Mouse (Mus musculus): ENCODE results near the gene Gsk3a. TPM values are rescaled to one million over a fixed set of nuclear protein-coding genes. Genes with fewer than 3 reads are reported as not detected.

The Gsk3a gene
- polyA plus RNA-seq, 1 experiment from 2014 or later = 10.7 TPM

GRCm38 (mm10) chr7:25206094-25206830 lies 31.4 kb downstream of the Gsk3a start:
- ATAC-seq (ENCODE audit: borderline replicate concordance, extremely low read depth, low FRiP score, low TSS enrichment) = no peak
- Histone ChIP-seq H3K36me3 (0 out of 2 replicates have a peak, but pooled peaks cover 3% of the 10 kb centered on the region), H3K27me3 (no peaks in the 10 kb centered on the region), H3K4me2 (no peak overlapping the region), H3K4me3 (no peak overlapping the region), H3K4me1 (no peaks in the 10 kb centered on the region), H3K9me3 (no peaks in the 10 kb centered on the region), H3K9ac (no peak overlapping the region), H3K27ac (no peak overlapping the region)
- 82% methylated on average over 16 of the region's 16 CpGs for WGBS

- no peak overlapping the region for H3K4me2 ChIP-seq
- H3K9me3 ChIP-seq = no peaks in the 10 kb centered on the region
- 64% methylated on average over 16 of the region's 16 CpGs for WGBS
- no peaks in the 10 kb centered on the region for H3K4me1 ChIP-seq
- H3K27me3 ChIP-seq = no peaks in the 10 kb centered on the region
- no peak overlapping the region for H3K9ac ChIP-seq
- ATAC-seq (ENCODE audit: borderline replicate concordance, extremely low read depth, low FRiP score, low TSS enrichment) = no peak
- no peaks in the 10 kb centered on the region for H3K36me3 ChIP-seq
- H3K27ac ChIP-seq = no peak overlapping the region
- H3K4me3 ChIP-seq = no peak overlapping the region
These were observed 32.1 kb downstream of the Gsk3a start for GRCm38 (mm10) chr7:25205355-25206093.

GRCm38 (mm10) chr7:25203624-25204023 lies 34.0 kb downstream of the Gsk3a start:
- no peak overlapping the region for H3K4me3 ChIP-seq
- H3K4me1 ChIP-seq = no peaks in the 10 kb centered on the region
- H3K27ac ChIP-seq = no peak overlapping the region
- H3K9ac ChIP-seq = no peak overlapping the region
- H3K4me2 ChIP-seq = no peak overlapping the region
- H3K9me3 ChIP-seq = no peaks in the 10 kb centered on the region
- H3K36me3 ChIP-seq = no peaks in the 10 kb centered on the region
- 80% methylated on average over 20 of the region's 20 CpGs for WGBS
- no peaks in the 10 kb centered on the region for H3K27me3 ChIP-seq
- ATAC-seq (ENCODE audit: borderline replicate concordance, extremely low read depth, low FRiP score, low TSS enrichment) = no peak

GRCm38 (mm10) chr7:25197384-25198018 lies 40.1 kb downstream of the Gsk3a start:
- Histone ChIP-seq H3K4me2 (no peak overlapping the region), H3K4me1 (peaks cover 8% of the 10 kb centered on the region), H3K9ac (no peak overlapping the region), H3K4me3 (no peak overlapping the region), H3K27me3 (no peaks in the 10 kb centered on the region), H3K36me3 (no peaks in the 10 kb centered on the region), H3K9me3 (no peaks in the 10 kb centered on the region), H3K27ac (no peak overlapping the region)
- peak; percentile 42; the same call in 1 of the 2 replicates for ATAC-seq (ENCODE audit: borderline replicate concordance, extremely low read depth, low FRiP score, low TSS enrichment)
- 35% methylated on average over 10 of the region's 10 CpGs for WGBS

- Histone ChIP-seq H3K27me3 (no peaks in the 10 kb centered on the region), H3K4me2 (no peak overlapping the region), H3K4me3 (no peak overlapping the region), H3K4me1 (peaks cover 8% of the 10 kb centered on the region), H3K9ac (no peak overlapping the region), H3K27ac (no peak overlapping the region), H3K9me3 (no peaks in the 10 kb centered on the region), H3K36me3 (no peaks in the 10 kb centered on the region)
- WGBS = 84% methylated on average over 9 of the region's 9 CpGs
- no peak for ATAC-seq (ENCODE audit: borderline replicate concordance, extremely low read depth, low FRiP score, low TSS enrichment)
These were observed 41.5 kb downstream of the Gsk3a start for GRCm38 (mm10) chr7:25196107-25196506.

- no peak overlapping the region for H3K4me2 ChIP-seq
- no peak for ATAC-seq (ENCODE audit: borderline replicate concordance, extremely low read depth, low FRiP score, low TSS enrichment)
- no peak overlapping the region for H3K27ac ChIP-seq
- WGBS = 78% methylated on average over 3 of the region's 3 CpGs
- no peaks in the 10 kb centered on the region for H3K9me3 ChIP-seq
- H3K9ac ChIP-seq = no peak overlapping the region
- peaks cover 8% of the 10 kb centered on the region for H3K4me1 ChIP-seq
- H3K4me3 ChIP-seq = no peak overlapping the region
- no peaks in the 10 kb centered on the region for H3K36me3 ChIP-seq
- H3K27me3 ChIP-seq = no peaks in the 10 kb centered on the region
These were observed 42.5 kb downstream of the Gsk3a start for GRCm38 (mm10) chr7:25195148-25195547.

GRCm38 (mm10) chr7:25192110-25192509 lies 45.5 kb downstream of the Gsk3a start:
- WGBS = 70% methylated on average over 8 of the region's 8 CpGs

GRCm38 (mm10) chr7:25190806-25191205 lies 46.8 kb downstream of the Gsk3a start:
- Histone ChIP-seq H3K9ac (no peak overlapping the region), H3K36me3 (no peaks in the 10 kb centered on the region), H3K4me2 (no peak overlapping the region), H3K9me3 (no peaks in the 10 kb centered on the region), H3K4me1 (no peaks in the 10 kb centered on the region), H3K27ac (no peak overlapping the region), H3K27me3 (0 out of 2 replicates have a peak, but pooled peaks cover 4% of the 10 kb centered on the region), H3K4me3 (no peak overlapping the region)
- 79% methylated on average over 11 of the region's 11 CpGs for WGBS
- no peak for ATAC-seq (ENCODE audit: borderline replicate concordance, extremely low read depth, low FRiP score, low TSS enrichment)

More at GRCm38 (mm10) chr7:25192110-25192509, 45.5 kb downstream of the Gsk3a start:
- H3K4me3 ChIP-seq = no peak overlapping the region
- no peaks in the 10 kb centered on the region for H3K4me1 ChIP-seq
- H3K27ac ChIP-seq = no peak overlapping the region
- no peak overlapping the region for H3K9ac ChIP-seq
- no peaks in the 10 kb centered on the region for H3K9me3 ChIP-seq
- no peak for ATAC-seq (ENCODE audit: borderline replicate concordance, extremely low read depth, low FRiP score, low TSS enrichment)
- H3K4me2 ChIP-seq = no peak overlapping the region
- no peaks in the 10 kb centered on the region for H3K36me3 ChIP-seq
- no peaks in the 10 kb centered on the region for H3K27me3 ChIP-seq

GRCm38 (mm10) chr7:25187662-25188650 lies 49.7 kb downstream of the Gsk3a start:
- H3K4me2 ChIP-seq = no peak overlapping the region
- no peak overlapping the region for H3K4me3 ChIP-seq
- H3K27ac ChIP-seq = no peak overlapping the region
- H3K9me3 ChIP-seq = no peaks in the 10 kb centered on the region
- H3K36me3 ChIP-seq = no peaks in the 10 kb centered on the region
- WGBS = 21% methylated on average over 21 of the region's 21 CpGs
- peaks cover 21% of the 10 kb centered on the region for H3K27me3 ChIP-seq
- peak; percentile 59 for ATAC-seq (ENCODE audit: borderline replicate concordance, extremely low read depth, low FRiP score, low TSS enrichment)
- H3K9ac ChIP-seq = no peak overlapping the region
- no peaks in the 10 kb centered on the region for H3K4me1 ChIP-seq

GRCm38 (mm10) chr7:25184091-25184490 lies 53.6 kb downstream of the Gsk3a start:
- Histone ChIP-seq H3K4me1 (peaks cover 11% of the 10 kb centered on the region; the same call in 1 of the 2 replicates), H3K9me3 (no peaks in the 10 kb centered on the region), H3K9ac (no peak overlapping the region), H3K4me3 (no peak overlapping the region), H3K27ac (no peak overlapping the region), H3K27me3 (peaks cover 60% of the 10 kb centered on the region), H3K36me3 (no peaks in the 10 kb centered on the region), H3K4me2 (no peak overlapping the region)
- no peak for ATAC-seq (ENCODE audit: borderline replicate concordance, extremely low read depth, low FRiP score, low TSS enrichment)
- WGBS = 66% methylated on average over 6 of the region's 6 CpGs

- WGBS = 8% methylated on average over 21 of the region's 21 CpGs
- no peaks in the 10 kb centered on the region for H3K36me3 ChIP-seq
- ATAC-seq (ENCODE audit: borderline replicate concordance, extremely low read depth, low FRiP score, low TSS enrichment) = no peak
- H3K4me1 ChIP-seq = peaks cover 19% of the 10 kb centered on the region
- H3K4me2 ChIP-seq = no peak overlapping the region
- no peaks in the 10 kb centered on the region for H3K9me3 ChIP-seq
- H3K27me3 ChIP-seq = peaks cover 80% of the 10 kb centered on the region
- no peak overlapping the region for H3K9ac ChIP-seq
- no peak overlapping the region for H3K27ac ChIP-seq
- H3K4me3 ChIP-seq = 0 out of 2 replicates have a peak overlapping the region, but pooled peaks have one; percentile 3
These were observed 55.8 kb downstream of the Gsk3a start for GRCm38 (mm10) chr7:25181814-25182213.

All from lung, embryonic 15.5 days (tissue).